Mouse (Mus musculus): ENCODE measurements around the gene Tgif2. TPM values are rescaled to one million over a fixed set of nuclear protein-coding genes. Genes with fewer than 3 reads are reported as not detected.

Gene Tgif2
- total and polyA plus RNA-seq, 3 experiments: 16.9 to 43.3 TPM; not detected in 1

DNA sequence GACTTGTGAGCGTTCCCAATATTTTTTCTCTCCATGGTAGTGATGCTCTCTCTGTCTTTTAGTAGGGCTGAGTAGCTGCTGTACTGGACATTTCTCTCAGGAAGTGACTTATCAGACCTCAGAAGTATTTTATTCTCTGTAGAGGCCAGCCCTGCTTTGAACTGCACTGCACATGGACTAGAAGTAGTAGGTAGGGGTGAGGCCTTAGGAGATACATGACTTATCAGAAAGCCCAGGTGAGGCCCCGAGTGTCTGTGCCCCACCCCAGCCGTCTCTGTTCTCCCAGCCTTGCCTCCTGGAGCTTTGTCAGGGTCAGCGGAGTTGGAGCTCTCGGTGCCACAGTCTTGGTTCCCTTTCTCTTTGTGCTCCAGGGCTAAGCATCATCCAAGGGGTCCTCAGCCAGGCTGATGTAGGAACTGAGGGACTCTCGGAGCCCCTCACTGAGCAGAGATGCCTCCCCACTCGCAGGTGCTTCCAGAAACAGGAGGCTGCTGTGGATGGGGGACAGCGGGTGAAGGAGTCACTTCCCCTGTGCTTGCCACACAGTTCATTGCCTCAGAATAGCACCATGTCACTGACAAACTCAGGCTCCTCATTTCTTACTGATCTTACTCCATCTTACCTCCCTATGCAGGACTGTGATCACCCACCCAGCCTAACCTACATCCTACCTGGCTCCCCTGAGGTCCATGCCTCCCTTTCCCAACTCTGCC, 34.4 kb downstream of the Tgif2 start:
- Histone ChIP-seq H3K79me2 (ENCODE audit: control insufficient read depth, insufficient read depth, low read length, poor library complexity) (no peaks in the 10 kb centered on the region; the same call in 1 of the 2 replicates), H3K27ac (ENCODE audit: control insufficient read depth, low read depth, low read length) (no peak overlapping the region), H3K27me3 (ENCODE audit: control insufficient read depth in 1 of 2, insufficient read depth in 2 of 2, low read length in 2 of 2) (no peaks in the 10 kb centered on the region), H3K36me3 (ENCODE audit: control insufficient read depth in 1 of 2, insufficient read depth in 2 of 2, low read length in 2 of 2) (peaks cover 11 to 12% of the 10 kb centered on the region in 2 experiments; a peak in 3 of 4 replicates), H3K9me3 (replicated peaks; ENCODE audit: insufficient read depth, low read length) (no peaks in the 10 kb centered on the region), H3K9ac (ENCODE audit: control insufficient read depth, low read depth, low read length, poor library complexity, severe bottlenecking) (no peak overlapping the region), H3K4me3 (ENCODE audit: control insufficient read depth in 1 of 2, insufficient read depth in 1 of 2, low read depth in 2 of 2, low read length in 2 of 2) (no peak overlapping the region), H3K4me1 (ENCODE audit: control insufficient read depth in 1 of 2, insufficient read depth in 2 of 2, low read length in 2 of 2) (peaks cover 4 to 11% of the 10 kb centered on the region in 2 experiments; a peak in 3 of 4 replicates)
- no peak for DNase-seq (ENCODE audit: low read depth, low spot score)
- no peak for TF ChIP-seq CTCF (IDR thresholded peaks at IDR 0.05 in 2 of 3, conservative IDR thresholded peaks at IDR 0.05 in 1 of 3; ENCODE audit: control insufficient read depth in 1 of 3, insufficient read depth in 1 of 3, low read depth in 2 of 3, low read length in 3 of 3, poor library complexity in 1 of 3, severe bottlenecking in 1 of 3)
- peak in 1 of 2 experiments; percentile 10; a peak in 1 of 4 replicates for TF ChIP-seq POLR2A (IDR thresholded peaks at IDR 0.05; ENCODE audit: control insufficient read depth in 1 of 2, insufficient read depth in 1 of 2, low read depth in 1 of 2, low read length in 2 of 2, poor library complexity in 1 of 2)

GRCm38 (mm10) chr2:156874760-156875510, 35.1 kb downstream of the Tgif2 start:
- Histone ChIP-seq H3K4me3 (ENCODE audit: control insufficient read depth in 1 of 2, insufficient read depth in 1 of 2, low read depth in 2 of 2, low read length in 2 of 2) (no peak overlapping the region), H3K27me3 (ENCODE audit: control insufficient read depth in 1 of 2, insufficient read depth in 2 of 2, low read length in 2 of 2) (no peaks in the 10 kb centered on the region), H3K27ac (ENCODE audit: control insufficient read depth, low read depth, low read length) (no peak overlapping the region), H3K9ac (ENCODE audit: control insufficient read depth, low read depth, low read length, poor library complexity, severe bottlenecking) (no peak overlapping the region), H3K9me3 (replicated peaks; ENCODE audit: insufficient read depth, low read length) (no peaks in the 10 kb centered on the region), H3K36me3 (ENCODE audit: control insufficient read depth in 1 of 2, insufficient read depth in 2 of 2, low read length in 2 of 2) (peaks cover 9 to 11% of the 10 kb centered on the region in 2 experiments; a peak in 3 of 4 replicates), H3K79me2 (ENCODE audit: control insufficient read depth, insufficient read depth, low read length, poor library complexity) (no peaks in the 10 kb centered on the region; the same call in 1 of the 2 replicates), H3K4me1 (ENCODE audit: control insufficient read depth in 1 of 2, insufficient read depth in 2 of 2, low read length in 2 of 2) (peaks cover 4 to 10% of the 10 kb centered on the region in 2 experiments; a peak in 3 of 4 replicates)
- no peak for TF ChIP-seq KAT2A (conservative IDR thresholded peaks at IDR 0.05; ENCODE audit: low read depth, low read length)
- no peak for TF ChIP-seq CTCF (IDR thresholded peaks at IDR 0.05 in 2 of 3, conservative IDR thresholded peaks at IDR 0.05 in 1 of 3; ENCODE audit: control insufficient read depth in 1 of 3, insufficient read depth in 1 of 3, low read depth in 2 of 3, low read length in 3 of 3, poor library complexity in 1 of 3, severe bottlenecking in 1 of 3)
- TF ChIP-seq MAX (IDR thresholded peaks at IDR 0.05; ENCODE audit: low read length): no peak
- no peak for TF ChIP-seq EP300 (IDR thresholded peaks at IDR 0.05; ENCODE audit: low read depth in 1 of 2, low read length in 2 of 2)
- TF ChIP-seq POLR2A (IDR thresholded peaks at IDR 0.05; ENCODE audit: control insufficient read depth in 1 of 2, insufficient read depth in 1 of 2, low read depth in 1 of 2, low read length in 2 of 2, poor library complexity in 1 of 2): no peak; a peak in 1 of 4 replicates
- TF ChIP-seq TAL1 (IDR thresholded peaks at IDR 0.05; ENCODE audit: low read length): no peak
- DNase-seq (ENCODE audit: low read depth, low spot score): no peak

- Histone ChIP-seq H3K4me3 (ENCODE audit: control insufficient read depth in 1 of 2, insufficient read depth in 1 of 2, low read depth in 2 of 2, low read length in 2 of 2) (no peak overlapping the region), H3K9me3 (replicated peaks; ENCODE audit: insufficient read depth, low read length) (no peaks in the 10 kb centered on the region), H3K27me3 (ENCODE audit: control insufficient read depth in 1 of 2, insufficient read depth in 2 of 2, low read length in 2 of 2) (no peaks in the 10 kb centered on the region), H3K36me3 (ENCODE audit: control insufficient read depth in 1 of 2, insufficient read depth in 2 of 2, low read length in 2 of 2) (0 out of 4 replicates have a peak, but pooled peaks cover 0 to 2% of the 10 kb centered on the region in 2 experiments), H3K9ac (ENCODE audit: control insufficient read depth, low read depth, low read length, poor library complexity, severe bottlenecking) (no peak overlapping the region), H3K4me1 (ENCODE audit: control insufficient read depth in 1 of 2, insufficient read depth in 2 of 2, low read length in 2 of 2) (peaks cover under 1 to 7% of the 10 kb centered on the region in 2 experiments; a peak in 3 of 4 replicates), H3K79me2 (ENCODE audit: control insufficient read depth, insufficient read depth, low read length, poor library complexity) (no peaks in the 10 kb centered on the region), H3K27ac (ENCODE audit: control insufficient read depth, low read depth, low read length) (no peak overlapping the region)
- TF ChIP-seq MEF2A (IDR thresholded peaks at IDR 0.05; ENCODE audit: extremely low read depth, insufficient replicate concordance, low read depth, low read length, poor library complexity, severe bottlenecking): no peak
- no peak for TF ChIP-seq ZNF384 (IDR thresholded peaks at IDR 0.05; ENCODE audit: low read depth, low read length)
- TF ChIP-seq JUND (IDR thresholded peaks at IDR 0.05; ENCODE audit: low read depth, low read length): no peak
- no peak for DNase-seq (ENCODE audit: low read depth, low spot score)
Observed at GRCm38 (mm10) chr2:156877726-156878125, 37.9 kb downstream of the Tgif2 start.
